ENCODE assay signal across 8 mouse cellular contexts in the genomic region with DNA sequence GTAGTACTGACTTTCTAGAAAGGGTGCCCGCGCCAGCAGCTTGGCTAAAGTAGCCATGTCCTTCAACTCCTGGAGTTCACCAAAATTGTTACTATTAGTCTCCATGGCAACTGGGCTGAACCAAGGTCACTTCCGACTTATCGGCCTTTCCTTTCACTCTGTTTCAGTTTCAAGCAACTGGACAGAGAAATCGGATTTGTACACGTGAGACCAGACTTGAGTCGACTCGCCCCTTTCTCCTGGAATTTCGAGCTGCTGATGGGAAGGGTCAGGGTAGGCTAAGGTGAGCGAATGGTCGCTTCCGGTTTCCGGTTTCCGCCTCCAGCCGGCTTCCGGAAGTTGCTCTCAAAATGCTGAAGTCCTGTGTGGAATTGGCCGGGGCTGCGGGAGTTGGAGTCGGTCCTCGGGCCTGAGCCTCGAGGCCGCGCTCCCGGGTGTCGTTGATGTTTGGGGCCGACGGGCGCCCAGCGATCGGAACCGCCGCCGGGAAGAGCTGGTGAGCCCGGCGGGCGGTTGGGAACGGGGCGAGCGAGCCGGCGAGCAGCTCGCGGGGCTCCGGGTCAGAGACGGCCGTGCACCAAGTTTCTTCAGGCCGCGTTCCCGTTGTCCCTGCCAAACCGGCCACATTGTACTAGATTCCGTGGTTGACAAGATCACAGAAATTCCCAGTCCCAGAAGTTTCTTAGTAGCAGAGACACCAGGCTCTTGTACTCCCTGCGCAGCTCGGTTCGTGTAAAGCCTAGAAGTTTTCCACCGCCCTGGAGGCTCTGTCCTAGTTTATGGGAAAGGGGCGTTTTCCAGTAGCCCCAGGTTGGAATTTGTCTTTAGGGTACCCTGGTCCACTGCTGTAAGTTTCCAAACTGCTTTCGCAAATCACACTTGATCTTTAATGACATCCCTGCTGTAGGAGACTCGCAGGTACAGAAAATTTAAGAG. TPM values are rescaled to one million over a fixed set of nuclear protein-coding genes. Genes with fewer than 3 reads are reported as not detected.
DNase-seq lines count a peak whose midpoint lies in the region; ATAC-seq and TF ChIP-seq lines count a peak whose summit lies in the region.

A gene (minus strand): TSS at position 285 of the 936 bp plus-strand sequence.
A gene (plus strand): TSS at position 328 of the 936 bp plus-strand sequence.

- TF ChIP-seq POLR2A in lung, adult 2 months (IDR thresholded peaks at IDR 0.05; ENCODE audit: borderline replicate concordance, extremely low read depth, low read depth, low read length): peak; percentile 68

- H3K9me3 ChIP-seq in forebrain, embryonic 14.5 days (replicated peaks; ENCODE audit: control insufficient read depth, low read length): no peaks in the 10 kb centered on the region

- peak within 1 kb of the TSS; percentile 87 for H3K4me2 ChIP-seq in forebrain, embryonic 14.5 days (ENCODE audit: low read length)

- ATAC-seq in cerebellum, adult (ENCODE audit: insufficient number of reproducible peaks, low FRiP score, low TSS enrichment): peak; percentile 96
- peak; percentile 97 for ATAC-seq in forebrain, embryonic 14.5 days
- peak; percentile 78 for ATAC-seq in neutrophil, adult 5-6 weeks (ENCODE audit: extremely low read depth, insufficient number of reproducible peaks, low FRiP score, poor library complexity, severe bottlenecking)

- H3K4me3 ChIP-seq in forebrain, embryonic 14.5 days (ENCODE audit: low read depth, low read length): peak within 1 kb of the TSS; percentile 89
- H3K4me3 ChIP-seq in lung, adult 2 months (replicated peaks; ENCODE audit: extremely low read depth, low read depth, low read length): peak within 1 kb of the TSS; percentile 92

- peak within 1 kb of the TSS; percentile 63 for H3K27ac ChIP-seq in forebrain, embryonic 14.5 days (ENCODE audit: low read depth, low read length)

- no peaks in the 10 kb centered on the region for H3K36me3 ChIP-seq in forebrain, embryonic 14.5 days (ENCODE audit: control insufficient read depth, insufficient read depth, low read length)

- intact Hi-C loops in heart, postnatal 14 days (cut with DNase I): no loop called here

- no peaks in the 10 kb centered on the region for H3K27me3 ChIP-seq in forebrain, embryonic 14.5 days (replicated peaks; ENCODE audit: control insufficient read depth, insufficient read depth, low read length)

- no peak for TF ChIP-seq CTCF in lung, adult 2 months (IDR thresholded peaks at IDR 0.05; ENCODE audit: insufficient read depth, low read length)

- DNase-seq in ES-CJ7 (ENCODE audit: low read depth, low spot score): peak; percentile 91
- DNase-seq in forebrain, embryonic 14.5 days (ENCODE audit: low spot score): peak; percentile 87
- peak; percentile 79 to 84 for DNase-seq in heart, postnatal 14 days
- DNase-seq in layer of hippocampus, adult 18-20 months (ENCODE audit: low spot score in 2 of 2): peak; percentile 68 to 82
- DNase-seq in lung, adult 2 months: peak; percentile 79
- DNase-seq in thymus, adult 18-20 months: peak; percentile 42 to 48

- H3K9ac ChIP-seq in forebrain, embryonic 14.5 days (ENCODE audit: low read length): peak within 1 kb of the TSS; percentile 69

- 1% methylated on average over 58 of the region's 58 CpGs for WGBS in forebrain, embryonic 14.5 days
- 1% methylated on average over 58 of the region's 58 CpGs for WGBS in lung, adult 2 months

- peaks cover 4% of the 10 kb centered on the region; the same call in 1 of the 2 replicates for H3K4me1 ChIP-seq in forebrain, embryonic 14.5 days (ENCODE audit: control insufficient read depth, insufficient read depth, low read length)
- H3K4me1 ChIP-seq in lung, adult 2 months (ENCODE audit: control insufficient read depth, insufficient read depth, low read length): 0 out of 2 replicates have a peak, but pooled peaks cover 2% of the 10 kb centered on the region

RNA-seq across cellular contexts. Expression of the first gene that starts in this region (rescaled TPM):
- 0.79 and 1.3 TPM in 2 replicates for polyA plus RNA-seq in forebrain, embryonic 14.5 days (2014; fragmentation: Nextera tagmentation; extraction: Ambion mirVana)
- total RNA-seq in heart, postnatal 14 days (2021): under 1 TPM; 0.56 to 0.79 TPM
- total RNA-seq in layer of hippocampus, adult 18-20 months (2021): 1 to 10 TPM in 1 of 2 experiments, under 1 TPM in 1; 0.71 to 1.1 TPM
- 2.5 and 2.8 TPM in 2 replicates for polyA plus RNA-seq in lung, adult 2 months (2012; rRNA removed)
- not detected in 2 replicates for total RNA-seq in neutrophil, adult 5-6 weeks (2017)

RNA-seq across cellular contexts. Expression of the second gene that starts in this region (rescaled TPM):
- polyA plus RNA-seq in forebrain, embryonic 14.5 days (2014; fragmentation: Nextera tagmentation; extraction: Ambion mirVana): 12.2 and 14.2 TPM in 2 replicates
- 10 to 100 TPM; 13.1 to 14.0 TPM for total RNA-seq in heart, postnatal 14 days (2021)
- total RNA-seq in layer of hippocampus, adult 18-20 months (2021): 10 to 100 TPM; 20.9 to 22.0 TPM
- polyA plus RNA-seq in lung, adult 2 months (2012; rRNA removed): 6.6 and 9.9 TPM in 2 replicates
- total RNA-seq in neutrophil, adult 5-6 weeks (2017): 35.3 and 38.6 TPM in 2 replicates

Comparison
In these comparisons a context has a peak if more than half of its experiments do, and no peak if none do; other contexts are left out.
1. Peak in every context shown above with its lines: DNase-seq, ATAC-seq, H3K4me3 ChIP-seq and H3K27ac ChIP-seq.